ENCODE assay signal across 15 mouse cellular contexts in genomic region chr6:148959540-148960238, GRCm38 (mm10).
"Had no signal": no experiment of that assay in that cellular context is flagged by ENCODE, and none has a peak within 500 bp of the region (broad histone marks: within the 10 kb centered on the region; RNA-seq: fewer than 3 reads in every experiment).

No protein-coding gene starts in this region.

- DNase-seq: kidney, postnatal 36 days; layer of hippocampus, adult 9-11 months; layer of hippocampus, postnatal 36 days; lung, adult 18-20 months; lung, postnatal 36 days; midbrain, embryonic 14.5 days; right cerebral cortex, adult 18-20 months; right cerebral cortex, postnatal 25 days; thymus, postnatal 36 days had no signal

- H3K4me2 ChIP-seq: kidney, embryonic 15.5 days; neural tube, embryonic 15.5 days had no signal

- H3K4me1 ChIP-seq: neural tube, embryonic 15.5 days had no signal

- H3K36me3 ChIP-seq: kidney, embryonic 15.5 days; midbrain, embryonic 10.5 days; neural tube, embryonic 15.5 days had no signal

- H3K9me3 ChIP-seq: kidney, embryonic 15.5 days; midbrain, embryonic 10.5 days; neural tube, embryonic 15.5 days had no signal

- H3K27ac ChIP-seq: kidney, embryonic 15.5 days; liver, embryonic 14.5 days; midbrain, embryonic 10.5 days; neural tube, embryonic 15.5 days had no signal

- ATAC-seq: lung, postnatal 0 days had no signal

- H3K9ac ChIP-seq: kidney, embryonic 15.5 days; liver, embryonic 14.5 days; neural tube, embryonic 15.5 days had no signal

- H3K27me3 ChIP-seq: kidney, embryonic 15.5 days; neural tube, embryonic 15.5 days had no signal

- H3K4me3 ChIP-seq: kidney, embryonic 15.5 days; midbrain, embryonic 10.5 days; myocyte; neural tube, embryonic 15.5 days had no signal
